Mouse (Mus musculus) forebrain, embryonic 10.5 days (tissue): Measurements from ENCODE around the gene Apol7e. TPM values are rescaled to one million over a fixed set of nuclear protein-coding genes. Genes with fewer than 3 reads are reported as not detected.

Experiments used
- DNase-seq: peaks from one replicate; pipeline ENCODE4 v3.0.0-alpha.2; 2017; ENCODE audit warnings: low spot score; ENCODE audit errors: extremely low spot score
- H3K27ac ChIP-seq: fragments of 300-500 bp; sonication (generic); 2 replicates; pipeline ENCODE4 v1.5.1; 2016; ENCODE audit warnings: mild to moderate bottlenecking
- H3K27me3 ChIP-seq: fragments of 300-500 bp; sonication (generic); 2 replicates; pipeline ENCODE4 v1.6.1; 2016; ENCODE audit warnings: mild to moderate bottlenecking; ENCODE audit not compliant: poor library complexity, severe bottlenecking
- H3K36me3 ChIP-seq: fragments of 300-500 bp; sonication (generic); replicated peaks from 2 replicates; pipeline ENCODE4 v1.6.1; 2016; ENCODE audit warnings: mild to moderate bottlenecking, moderate library complexity
- H3K4me1 ChIP-seq: fragments of 300-500 bp; sonication (generic); 2 replicates; pipeline ENCODE4 v1.6.1; 2016
- H3K4me3 ChIP-seq: fragments of 300-500 bp; sonication (generic); 2 replicates; pipeline ENCODE4 v1.5.1; 2016; ENCODE audit warnings: mild to moderate bottlenecking, moderate library complexity
- H3K9me3 ChIP-seq: fragments of 300-500 bp; sonication (generic); 2 replicates; pipeline ENCODE4 v1.6.1; 2016; ENCODE audit warnings: mild to moderate bottlenecking, moderate library complexity
- WGBS: fragments of 180-500 bp; shearing (Covaris S2); methylation state at CpG from one replicate; pipeline ENCODE4 v1.1.7; 2016; 5-methylcytosine and 5-hydroxymethylcytosine counted together
- polyA plus RNA-seq: library from polyadenylated mRNA; unstranded; fragments of >200 nt; fragmentation: Nextera tagmentation; extraction: Ambion mirVana; gene quantifications from 2 replicates; pipeline ENCODE4 v1.2.1, GENCODE M21; 2016

Gene Apol7e
- polyA plus RNA-seq, 1 experiment from 2014 or later, result not detected

DNA sequence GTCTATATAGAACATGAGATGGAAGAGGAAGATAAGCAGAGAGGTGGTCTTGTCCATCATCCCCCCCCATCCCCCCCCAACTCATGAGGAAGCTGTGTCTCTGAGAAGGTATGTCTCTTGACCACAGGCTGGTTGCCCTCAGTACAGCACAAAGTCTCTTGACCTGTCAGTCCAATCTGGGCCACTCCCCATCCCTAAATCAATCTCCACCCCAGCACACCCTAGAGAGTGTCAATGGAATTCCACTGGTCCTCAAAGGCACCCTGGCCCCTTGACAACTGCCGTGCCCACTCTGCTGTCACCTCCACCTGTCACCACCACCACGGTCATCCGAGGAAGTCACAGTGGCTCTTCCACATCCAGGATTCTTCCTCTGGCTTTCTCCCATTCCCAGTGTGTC is 49.8 kb downstream of the Apol7e start:
- no peak overlapping the region for H3K4me3 ChIP-seq
- WGBS, result 96% methylated on average over 3 of the region's 3 CpGs
- H3K27ac ChIP-seq, result no peak overlapping the region
- DNase-seq, result no peak
- peaks cover 9% of the 10 kb centered on the region for H3K4me1 ChIP-seq
- no peaks in the 10 kb centered on the region for H3K27me3 ChIP-seq
- H3K9me3 ChIP-seq, result no peaks in the 10 kb centered on the region
- no peaks in the 10 kb centered on the region for H3K36me3 ChIP-seq

DNA sequence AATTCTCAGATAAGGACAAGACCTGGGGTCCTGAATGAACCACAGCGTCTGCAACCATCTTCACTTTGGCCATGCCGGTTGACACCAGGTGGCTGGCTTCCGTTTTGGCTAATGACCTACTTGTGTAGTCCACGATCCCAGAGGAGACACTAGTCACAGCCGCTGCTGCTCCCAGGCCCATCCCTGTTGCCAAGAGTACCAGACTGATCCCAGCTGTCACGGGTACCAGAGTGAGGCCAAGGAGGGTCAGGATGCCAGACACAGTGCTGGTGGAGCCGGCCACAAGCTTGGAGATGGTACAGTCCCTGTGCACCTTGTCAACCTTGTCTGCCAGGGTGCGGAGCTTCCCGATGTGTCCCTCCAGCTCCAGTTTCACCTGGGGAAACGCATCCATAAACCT is 51.1 kb downstream of the Apol7e start:
- WGBS, result 94% methylated on average over 10 of the region's 10 CpGs
- Histone ChIP-seq H3K36me3 (no peaks in the 10 kb centered on the region), H3K4me1 (no peaks in the 10 kb centered on the region), H3K27ac (no peak overlapping the region), H3K9me3 (no peaks in the 10 kb centered on the region), H3K4me3 (no peak overlapping the region), H3K27me3 (no peaks in the 10 kb centered on the region)
- no peak for DNase-seq

DNA sequence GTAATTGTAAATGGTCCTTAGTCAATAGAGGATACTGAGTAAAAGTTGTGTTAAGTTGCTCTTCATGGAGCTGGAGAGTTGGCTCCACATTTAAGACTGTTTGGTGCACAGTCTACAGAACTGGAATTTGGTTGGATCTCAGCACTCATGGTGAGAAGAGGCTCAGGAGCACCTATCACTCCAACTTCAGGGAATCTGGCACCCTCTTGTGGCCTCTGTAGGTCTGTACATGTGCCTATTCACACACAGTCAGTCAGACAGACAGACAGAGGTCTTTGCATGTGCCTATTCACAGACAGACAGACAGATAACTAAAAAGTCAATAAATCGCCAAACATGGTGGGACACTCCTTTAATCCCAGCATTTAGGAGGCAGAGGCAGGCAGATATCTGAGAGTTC is 51.8 kb downstream of the Apol7e start:
- Histone ChIP-seq H3K27me3 (no peaks in the 10 kb centered on the region), H3K36me3 (no peaks in the 10 kb centered on the region), H3K9me3 (no peaks in the 10 kb centered on the region), H3K4me1 (0 out of 2 replicates have a peak, but pooled peaks cover 3% of the 10 kb centered on the region), H3K27ac (no peak overlapping the region), H3K4me3 (no peak overlapping the region)
- WGBS, result 28% methylated on average over 1 of the region's 1 CpGs
- DNase-seq, result no peak

DNA sequence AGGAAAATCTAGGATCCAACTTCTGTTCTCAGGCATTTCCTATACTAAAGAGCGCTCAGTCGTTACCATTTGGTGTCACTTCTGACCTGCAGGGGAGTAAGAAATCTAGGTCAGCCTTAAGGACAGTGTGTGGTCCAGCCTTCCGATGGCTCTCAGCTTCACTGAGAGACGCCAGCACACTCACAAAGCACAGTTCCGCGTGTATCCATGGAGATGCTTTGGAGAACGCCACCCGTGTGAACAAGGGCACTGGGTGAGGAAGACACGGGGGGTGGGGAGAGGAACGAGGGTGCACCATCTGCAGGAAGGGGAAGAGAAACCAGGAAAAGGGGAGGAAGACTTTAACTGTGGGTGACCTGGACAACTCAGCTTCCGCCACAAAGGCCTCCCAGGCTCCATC is 53.8 kb downstream of the Apol7e start:
- 75% methylated on average over 11 of the region's 11 CpGs for WGBS
- Histone ChIP-seq H3K4me3 (no peak overlapping the region), H3K27ac (no peak overlapping the region), H3K27me3 (no peaks in the 10 kb centered on the region), H3K36me3 (no peaks in the 10 kb centered on the region), H3K9me3 (no peaks in the 10 kb centered on the region), H3K4me1 (peaks cover 9% of the 10 kb centered on the region)
- no peak for DNase-seq

DNA sequence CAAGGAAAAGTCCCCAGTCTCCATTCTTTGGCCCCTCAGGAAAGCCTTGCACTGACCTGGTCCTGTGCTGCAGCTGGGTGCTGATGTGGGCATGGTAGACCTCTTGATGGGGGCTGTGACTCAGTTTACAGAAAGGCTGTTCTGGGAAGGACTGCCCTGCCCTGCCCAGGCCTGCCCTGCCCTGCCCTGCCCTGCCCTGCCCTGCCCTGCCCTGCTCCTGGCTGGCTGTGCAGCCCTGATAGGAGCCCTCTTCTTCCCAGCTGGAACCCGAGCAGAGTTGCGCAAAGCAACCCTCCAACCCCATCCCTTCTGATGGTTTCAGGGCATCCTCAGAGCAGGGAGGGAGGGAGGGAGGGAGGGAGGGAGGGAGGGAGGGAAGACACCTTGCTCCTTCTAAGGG is 56.5 kb downstream of the Apol7e start:
- H3K4me3 ChIP-seq, result no peak overlapping the region
- H3K9me3 ChIP-seq, result no peaks in the 10 kb centered on the region
- H3K4me1 ChIP-seq, result peaks cover 9% of the 10 kb centered on the region
- H3K27me3 ChIP-seq, result no peaks in the 10 kb centered on the region
- peaks cover 12% of the 10 kb centered on the region for H3K36me3 ChIP-seq
- 50% methylated on average over 1 of the region's 2 CpGs for WGBS
- DNase-seq, result no peak
- H3K27ac ChIP-seq, result no peak overlapping the region

DNA sequence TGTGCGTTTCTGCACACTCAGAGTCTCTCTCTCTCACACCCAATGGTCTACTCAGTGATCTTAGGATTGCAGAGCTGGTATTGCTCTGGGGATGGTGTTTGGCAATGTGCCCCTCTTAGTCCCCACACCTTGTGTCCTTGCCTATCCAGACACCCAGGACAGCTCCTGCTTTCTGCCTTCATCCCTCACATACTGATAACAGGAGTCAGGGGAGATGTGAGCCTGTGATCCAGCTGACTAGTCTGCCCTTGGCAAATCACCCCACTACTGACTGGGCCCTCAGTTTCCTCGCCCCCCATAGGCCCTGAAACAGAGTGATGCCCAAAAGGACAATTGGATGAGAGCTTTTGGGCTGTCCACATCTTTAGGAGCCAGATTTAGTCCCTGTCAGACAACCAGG is 57.4 kb downstream of the Apol7e start:
- Histone ChIP-seq H3K27ac (no peak overlapping the region), H3K4me1 (peaks cover 9% of the 10 kb centered on the region), H3K36me3 (peaks cover 21% of the 10 kb centered on the region), H3K27me3 (no peaks in the 10 kb centered on the region), H3K9me3 (no peaks in the 10 kb centered on the region), H3K4me3 (no peak overlapping the region)
- no peak for DNase-seq
- WGBS, result 64% methylated on average over 2 of the region's 2 CpGs

DNA sequence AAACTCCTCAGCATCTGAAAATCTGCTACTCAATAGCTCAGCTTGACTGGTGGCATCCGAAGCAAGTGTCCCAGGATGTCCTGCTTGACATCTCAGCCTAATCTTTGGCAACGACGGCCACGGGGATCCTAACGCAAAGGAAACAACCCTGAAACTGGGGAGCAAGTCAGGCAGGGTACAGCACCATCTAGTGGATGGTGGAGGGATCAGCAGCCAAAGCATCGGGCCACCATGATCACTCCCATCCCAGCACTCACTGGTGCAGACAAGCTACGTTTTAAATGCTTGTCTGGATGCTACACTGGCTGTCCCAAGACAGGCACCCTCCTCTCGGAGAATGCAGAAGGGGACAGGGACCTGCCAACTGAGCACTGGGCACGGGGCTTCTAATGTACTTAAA is 58.2 kb downstream of the Apol7e start, which contains the start of gene Apol8:
TSS of gene Apol8 (minus strand) at position 156 of the 400 bp plus-strand sequence.
- Histone ChIP-seq H3K4me3 (no peak within 1 kb of the TSS), H3K36me3 (peaks cover 28% of the 10 kb centered on the region), H3K27ac (no peak within 1 kb of the TSS), H3K9me3 (no peaks in the 10 kb centered on the region), H3K4me1 (peaks cover 9% of the 10 kb centered on the region), H3K27me3 (no peaks in the 10 kb centered on the region)
- peak; percentile 61 for DNase-seq
- WGBS, result 10% methylated on average over 9 of the region's 9 CpGs

DNA sequence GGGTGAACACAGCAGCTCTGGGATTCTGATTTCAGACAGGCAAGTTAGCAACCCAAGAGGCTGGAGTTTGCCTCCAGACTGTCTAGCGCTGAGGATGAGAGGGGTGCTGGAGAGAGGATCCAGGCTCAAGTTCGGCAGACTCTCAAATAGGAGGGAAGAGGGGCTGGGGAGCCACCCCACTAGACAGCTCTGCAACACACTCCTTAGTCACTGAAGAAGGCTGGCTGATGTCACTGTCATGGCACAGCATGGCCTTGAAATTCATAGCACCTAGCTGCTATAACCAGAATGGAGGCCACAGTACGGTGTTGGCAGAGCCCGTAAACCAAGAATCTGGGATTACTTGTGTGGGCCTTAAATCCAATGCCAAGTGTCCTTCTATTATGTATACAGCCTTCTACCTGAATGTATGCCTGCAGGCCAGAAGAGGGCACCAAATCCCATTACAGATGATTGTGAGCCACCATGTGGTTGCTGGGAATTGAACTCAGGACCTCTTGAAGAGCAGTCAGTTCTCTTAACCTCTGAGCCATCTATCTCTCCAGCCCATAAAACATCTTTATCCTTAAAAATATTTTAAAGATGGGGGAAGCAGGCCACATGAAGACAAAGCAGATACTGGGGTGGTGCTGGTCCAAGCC is 59.0 kb downstream of the Apol7e start:
- 84% methylated on average over 4 of the region's 4 CpGs for WGBS
- H3K27me3 ChIP-seq, result no peaks in the 10 kb centered on the region
- no peaks in the 10 kb centered on the region for H3K9me3 ChIP-seq
- H3K27ac ChIP-seq, result no peak overlapping the region
- no peak overlapping the region for H3K4me3 ChIP-seq
- no peak for DNase-seq
- peaks cover 9% of the 10 kb centered on the region for H3K4me1 ChIP-seq
- peaks cover 37% of the 10 kb centered on the region for H3K36me3 ChIP-seq

DNA sequence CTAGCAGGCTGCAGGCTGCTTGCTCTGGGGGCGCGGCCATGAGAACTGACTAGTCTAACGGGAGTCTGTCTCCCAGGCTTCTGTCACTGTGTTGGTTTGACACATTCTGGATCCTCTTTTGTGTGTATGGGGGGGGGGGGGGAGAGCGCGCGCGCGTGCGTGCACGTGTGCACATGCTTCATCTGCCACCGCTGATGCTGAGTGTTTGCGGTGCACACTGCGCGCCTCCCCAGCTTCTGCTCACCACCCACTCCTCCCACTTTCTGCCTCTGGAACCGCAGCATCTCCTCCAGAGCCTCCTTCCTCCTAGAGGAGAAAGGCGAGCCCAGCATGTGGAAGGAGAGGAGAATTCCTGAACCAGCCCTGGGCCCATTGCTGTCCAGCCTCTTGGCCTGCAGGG is 61.4 kb downstream of the Apol7e start:
- WGBS, result 95% methylated on average over 16 of the region's 16 CpGs
- no peak for DNase-seq
- no peaks in the 10 kb centered on the region for H3K27me3 ChIP-seq
- no peak overlapping the region for H3K27ac ChIP-seq
- H3K4me1 ChIP-seq, result peaks cover 8% of the 10 kb centered on the region
- H3K4me3 ChIP-seq, result no peak overlapping the region
- H3K36me3 ChIP-seq, result peaks cover 60% of the 10 kb centered on the region
- no peaks in the 10 kb centered on the region for H3K9me3 ChIP-seq

DNA sequence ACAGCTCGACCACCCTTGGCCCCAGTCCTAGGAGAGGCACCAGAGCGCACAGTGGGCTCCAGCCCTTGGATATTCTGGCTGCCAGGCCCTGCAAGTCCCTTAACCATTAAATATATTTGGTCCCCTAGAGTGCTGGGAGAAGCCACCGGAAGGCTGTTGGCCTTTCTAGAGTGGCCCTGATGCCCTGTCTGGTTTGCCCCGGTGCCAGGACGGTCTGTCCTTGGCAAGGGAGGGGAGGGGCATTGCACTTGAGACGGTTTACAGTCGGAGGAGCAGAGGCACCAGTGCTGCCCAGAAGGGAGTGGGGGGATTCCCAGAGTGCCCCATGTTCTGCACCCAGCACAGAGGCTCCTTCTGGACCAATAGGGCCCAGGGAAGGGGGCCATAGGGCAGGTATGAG is 62.4 kb downstream of the Apol7e start:
- no peak overlapping the region for H3K4me3 ChIP-seq
- peaks cover 6% of the 10 kb centered on the region for H3K4me1 ChIP-seq
- H3K27me3 ChIP-seq, result no peaks in the 10 kb centered on the region
- peaks cover 71% of the 10 kb centered on the region for H3K36me3 ChIP-seq
- H3K27ac ChIP-seq, result no peak overlapping the region
- no peaks in the 10 kb centered on the region for H3K9me3 ChIP-seq
- DNase-seq, result no peak
- 96% methylated on average over 7 of the region's 7 CpGs for WGBS

DNA sequence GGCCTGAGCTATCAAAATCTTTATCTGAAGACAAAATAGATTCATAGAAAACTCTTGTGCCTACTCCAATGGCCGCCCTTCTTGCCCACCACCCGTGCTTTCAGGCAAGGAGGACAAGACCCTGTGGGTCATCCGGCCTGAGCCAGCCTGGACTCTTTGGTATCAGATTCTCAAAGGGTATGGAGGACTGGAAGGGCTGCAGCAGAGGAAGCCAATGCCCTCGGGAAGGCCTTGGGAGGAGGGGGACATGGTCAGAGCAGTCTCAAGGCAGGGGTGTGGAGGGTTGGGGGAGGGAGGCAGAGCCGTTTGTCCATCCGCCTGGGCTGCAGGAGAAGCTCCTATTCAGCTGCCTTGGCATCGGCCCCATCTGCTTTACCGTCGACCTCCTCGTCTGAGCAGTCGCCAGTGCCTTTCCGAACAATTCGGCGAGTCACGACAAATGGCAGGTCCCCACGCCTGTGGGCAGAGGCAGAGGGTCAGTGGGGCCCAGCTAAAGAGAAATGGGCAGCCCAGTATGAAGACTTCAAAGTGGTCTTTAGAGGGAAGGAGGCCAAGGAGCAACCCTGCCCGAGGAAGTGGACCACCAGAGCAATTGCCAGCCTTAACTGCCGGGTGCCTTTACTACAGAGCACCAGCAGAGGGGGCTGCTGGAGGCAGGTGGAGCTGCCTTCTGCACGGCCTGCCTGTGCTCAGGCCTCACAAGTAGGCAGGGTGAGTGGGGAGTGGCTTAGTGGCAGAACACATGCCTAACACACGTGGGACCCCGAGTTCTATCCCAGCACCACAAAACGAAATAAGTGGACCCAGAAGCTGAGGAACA is 63.1 kb downstream of the Apol7e start:
- 83% methylated on average over 22 of the region's 22 CpGs for WGBS
- Histone ChIP-seq H3K9me3 (no peaks in the 10 kb centered on the region), H3K4me3 (no peak overlapping the region), H3K27me3 (no peaks in the 10 kb centered on the region), H3K4me1 (peaks cover 3% of the 10 kb centered on the region), H3K36me3 (peaks cover 78% of the 10 kb centered on the region), H3K27ac (no peak overlapping the region)
- DNase-seq, result peak; percentile 35

DNA sequence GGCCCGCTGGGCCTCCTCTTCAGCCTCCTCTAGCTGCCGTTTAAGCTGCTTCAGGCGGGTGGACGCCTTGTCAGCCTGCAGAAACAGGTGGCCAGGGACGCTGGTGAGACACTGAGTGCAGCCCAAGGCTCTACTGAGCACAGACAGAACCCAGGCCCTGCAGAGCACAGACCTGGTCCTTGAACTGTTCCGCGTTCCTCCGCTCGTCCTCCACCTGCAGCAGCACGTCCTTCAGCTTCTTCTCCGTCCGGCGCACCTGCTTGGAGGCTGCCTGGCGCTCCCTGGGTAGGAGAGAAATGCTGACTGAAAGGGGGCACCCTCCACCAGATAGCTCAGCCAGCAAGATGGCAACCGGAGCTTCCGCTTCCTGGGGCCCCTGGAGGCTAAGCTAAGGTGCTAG is 64.4 kb downstream of the Apol7e start:
- WGBS, result 92% methylated on average over 16 of the region's 16 CpGs
- peaks cover 90% of the 10 kb centered on the region for H3K36me3 ChIP-seq
- no peak overlapping the region for H3K27ac ChIP-seq
- no peak overlapping the region for H3K4me3 ChIP-seq
- no peaks in the 10 kb centered on the region for H3K4me1 ChIP-seq
- DNase-seq, result no peak
- H3K9me3 ChIP-seq, result no peaks in the 10 kb centered on the region
- no peaks in the 10 kb centered on the region for H3K27me3 ChIP-seq

DNA sequence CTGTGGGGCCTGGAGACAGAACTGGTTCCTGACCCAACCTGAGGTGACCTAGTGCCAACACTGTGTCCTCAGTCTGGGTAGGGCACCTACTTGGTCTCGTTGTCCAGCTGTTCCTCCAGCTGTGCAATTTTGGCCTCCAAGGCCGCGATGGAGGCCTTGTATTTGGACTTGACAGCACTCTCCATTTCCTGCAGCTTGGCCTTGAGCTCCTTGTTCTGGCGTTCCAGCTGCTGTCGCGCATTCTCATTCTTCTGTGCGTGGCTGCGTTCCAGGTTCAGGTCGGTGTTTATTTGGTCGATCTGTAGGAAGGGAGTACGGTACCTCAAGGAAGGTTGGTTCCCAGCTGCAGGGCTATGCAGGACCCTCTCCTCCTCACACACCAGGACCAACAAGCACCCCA is 65.0 kb downstream of the Apol7e start:
- Histone ChIP-seq H3K4me3 (no peak overlapping the region), H3K27me3 (no peaks in the 10 kb centered on the region), H3K27ac (no peak overlapping the region), H3K9me3 (no peaks in the 10 kb centered on the region), H3K4me1 (no peaks in the 10 kb centered on the region), H3K36me3 (peaks cover 97% of the 10 kb centered on the region)
- DNase-seq, result no peak
- 95% methylated on average over 11 of the region's 11 CpGs for WGBS
